Mouse (Mus musculus): ENCODE measurements around the gene Gm9508. TPM values are rescaled to one million over a fixed set of nuclear protein-coding genes. Genes with fewer than 3 reads are reported as not detected.
A peak's percentile ranks its signal among the peaks of the same experiment; 100 is the strongest.

The Gm9508 gene
- polyA plus RNA-seq, 1 experiment from 2014 or later: not detected

DNA sequence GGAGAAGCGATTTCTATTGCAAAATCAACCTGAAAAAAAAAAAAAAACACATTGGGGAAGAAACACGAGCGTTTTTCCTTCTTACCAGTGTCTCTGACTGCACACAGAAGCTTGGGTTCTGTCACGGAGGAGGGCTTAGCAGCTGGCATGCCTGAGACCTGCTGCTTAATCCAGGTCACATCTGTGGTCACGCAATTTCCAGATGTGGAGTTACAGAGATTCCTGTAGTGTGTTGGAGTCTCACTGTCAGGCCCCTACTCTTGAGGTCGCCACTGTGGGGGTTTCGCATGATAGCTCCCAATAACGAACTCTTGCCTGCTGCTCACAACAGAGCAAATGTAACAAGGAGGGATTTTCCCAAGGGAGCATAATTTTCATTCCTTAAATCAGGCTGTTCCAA, 12.9 kb downstream of the Gm9508 start:
- no peaks in the 10 kb centered on the region for H3K9me3 ChIP-seq (ENCODE audit: control insufficient read depth, low read depth, low read length)
- peaks cover 11% of the 10 kb centered on the region; the same call in 1 of the 2 replicates for H3K27me3 ChIP-seq (ENCODE audit: control insufficient read depth, insufficient read depth, low read length)
- H3K9ac ChIP-seq (replicated peaks; ENCODE audit: low read depth, low read length): no peak overlapping the region
- no peak overlapping the region for H3K4me2 ChIP-seq (replicated peaks; ENCODE audit: low read depth, low read length)
- H3K27ac ChIP-seq (ENCODE audit: low read length): no peak overlapping the region
- 0 out of 2 replicates have a peak, but pooled peaks cover 4% of the 10 kb centered on the region for H3K4me1 ChIP-seq (ENCODE audit: control insufficient read depth, insufficient read depth, low read length)
- H3K36me3 ChIP-seq (ENCODE audit: control insufficient read depth, insufficient read depth, low read length): no peaks in the 10 kb centered on the region
- no peak for ATAC-seq (ENCODE audit: insufficient number of reproducible peaks, insufficient read depth, low FRiP score, low read depth)
- H3K4me3 ChIP-seq (ENCODE audit: low read depth, low read length): no peak overlapping the region
- WGBS: 32% methylated on average over 8 of the region's 8 CpGs

DNA sequence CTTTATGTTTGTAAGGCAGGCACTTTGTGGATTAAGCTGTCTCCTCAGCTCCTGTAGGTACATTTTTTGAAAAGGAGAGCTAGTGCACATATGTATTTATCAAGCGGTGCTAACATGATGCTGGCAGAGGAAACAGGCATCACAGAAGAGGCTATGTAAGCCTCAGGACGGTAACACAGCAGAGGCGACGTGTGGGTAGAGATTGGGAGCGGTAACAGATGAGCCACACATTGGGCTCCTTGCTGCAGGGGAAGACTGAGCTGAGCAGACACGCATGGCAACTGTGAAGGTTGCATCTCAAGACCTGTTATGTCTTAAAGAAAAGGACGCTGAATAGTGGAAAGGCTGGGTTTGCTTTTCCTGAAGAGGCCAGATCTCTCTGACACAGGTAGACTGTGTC, 14.0 kb downstream of the Gm9508 start:
- ATAC-seq (ENCODE audit: insufficient number of reproducible peaks, insufficient read depth, low FRiP score, low read depth): no peak
- Histone ChIP-seq H3K4me3 (ENCODE audit: low read depth, low read length) (no peak overlapping the region), H3K36me3 (ENCODE audit: control insufficient read depth, insufficient read depth, low read length) (no peaks in the 10 kb centered on the region), H3K27me3 (ENCODE audit: control insufficient read depth, insufficient read depth, low read length) (peaks cover 15% of the 10 kb centered on the region), H3K9me3 (ENCODE audit: control insufficient read depth, low read depth, low read length) (no peaks in the 10 kb centered on the region), H3K4me2 (replicated peaks; ENCODE audit: low read depth, low read length) (no peak overlapping the region), H3K9ac (replicated peaks; ENCODE audit: low read depth, low read length) (no peak overlapping the region), H3K27ac (ENCODE audit: low read length) (no peak overlapping the region), H3K4me1 (ENCODE audit: control insufficient read depth, insufficient read depth, low read length) (0 out of 2 replicates have a peak, but pooled peaks cover 4% of the 10 kb centered on the region)
- WGBS: 77% methylated on average over 7 of the region's 7 CpGs

DNA sequence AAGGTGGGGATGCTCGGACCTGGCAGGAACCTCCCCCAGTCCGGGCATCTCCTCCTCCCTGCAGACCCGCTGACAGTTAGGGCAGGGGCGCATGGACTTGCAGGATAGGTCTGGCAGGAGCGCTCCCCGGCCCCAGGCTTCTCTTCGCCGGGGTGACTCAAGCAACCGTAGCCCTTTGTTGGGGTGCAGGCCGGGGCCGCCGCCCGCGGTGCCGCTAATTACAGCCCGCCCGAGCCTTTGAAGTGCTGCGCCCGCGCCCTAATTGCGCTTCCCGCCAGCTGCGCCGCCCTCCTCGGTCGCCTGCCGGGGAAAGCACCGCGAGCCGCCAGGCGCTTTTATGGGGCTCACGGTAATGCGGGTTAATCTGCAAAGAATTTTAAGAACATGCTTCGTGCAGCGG, 19.5 kb downstream of the Gm9508 start:
- Histone ChIP-seq H3K4me1 (ENCODE audit: control insufficient read depth, insufficient read depth, low read length) (peaks cover 7% of the 10 kb centered on the region; the same call in 1 of the 2 replicates), H3K27ac (ENCODE audit: low read length) (no peak overlapping the region), H3K36me3 (ENCODE audit: control insufficient read depth, insufficient read depth, low read length) (no peaks in the 10 kb centered on the region), H3K9ac (replicated peaks; ENCODE audit: low read depth, low read length) (no peak overlapping the region), H3K4me3 (ENCODE audit: low read depth, low read length) (peak overlapping the region; percentile 25), H3K27me3 (ENCODE audit: control insufficient read depth, insufficient read depth, low read length) (peaks cover 26% of the 10 kb centered on the region), H3K4me2 (replicated peaks; ENCODE audit: low read depth, low read length) (peak overlapping the region; percentile 56), H3K9me3 (ENCODE audit: control insufficient read depth, low read depth, low read length) (no peaks in the 10 kb centered on the region)
- WGBS: under 1% methylated on average over 35 of the region's 35 CpGs
- no peak for ATAC-seq (ENCODE audit: insufficient number of reproducible peaks, insufficient read depth, low FRiP score, low read depth)

DNA sequence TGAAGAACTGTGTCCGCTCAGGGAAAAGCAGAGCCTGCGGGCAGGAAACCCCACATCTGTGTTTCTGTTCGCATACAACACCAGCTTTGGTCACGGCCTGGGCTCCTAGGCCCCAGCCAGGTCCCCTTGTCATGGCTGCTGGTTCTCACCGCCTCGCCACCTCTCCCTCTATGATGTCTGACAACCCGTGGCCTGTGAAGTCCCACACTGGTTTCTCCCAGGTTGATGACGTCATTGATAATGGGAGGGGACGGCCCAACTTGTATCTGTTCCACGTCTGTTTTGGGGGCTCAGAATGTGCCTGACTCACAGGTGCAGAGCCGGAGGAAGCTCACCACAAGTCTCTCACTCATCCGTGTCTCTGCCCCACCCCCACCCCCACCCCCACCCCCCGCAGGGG, 23.3 kb downstream of the Gm9508 start:
- Histone ChIP-seq H3K27ac (ENCODE audit: low read length) (no peak overlapping the region), H3K4me1 (ENCODE audit: control insufficient read depth, insufficient read depth, low read length) (peaks cover 7% of the 10 kb centered on the region; the same call in 1 of the 2 replicates), H3K4me2 (replicated peaks; ENCODE audit: low read depth, low read length) (no peak overlapping the region), H3K9me3 (ENCODE audit: control insufficient read depth, low read depth, low read length) (no peaks in the 10 kb centered on the region), H3K9ac (replicated peaks; ENCODE audit: low read depth, low read length) (no peak overlapping the region), H3K36me3 (ENCODE audit: control insufficient read depth, insufficient read depth, low read length) (no peaks in the 10 kb centered on the region), H3K4me3 (ENCODE audit: low read depth, low read length) (no peak overlapping the region), H3K27me3 (ENCODE audit: control insufficient read depth, insufficient read depth, low read length) (peaks cover 26% of the 10 kb centered on the region)
- no peak for ATAC-seq (ENCODE audit: insufficient number of reproducible peaks, insufficient read depth, low FRiP score, low read depth)
- WGBS: 61% methylated on average over 13 of the region's 13 CpGs

DNA sequence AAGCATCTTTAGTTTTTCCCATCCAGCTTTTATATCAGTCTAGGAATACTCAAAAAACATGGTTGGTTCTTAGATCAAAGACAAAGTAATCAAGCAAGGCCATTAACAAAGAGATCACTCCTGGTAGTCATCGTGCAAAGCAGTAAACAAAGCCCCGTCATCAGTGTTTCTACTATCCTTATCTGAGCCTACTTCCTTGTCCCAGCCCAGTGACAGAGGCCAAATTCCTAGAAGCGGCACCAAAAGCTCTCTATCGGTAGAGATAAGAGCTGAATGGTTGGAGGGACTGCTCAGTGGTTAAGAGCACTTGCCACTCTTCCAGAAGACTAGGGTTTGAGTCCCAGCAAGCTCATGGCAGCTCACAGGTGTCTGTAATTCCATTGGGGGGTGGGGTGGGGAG, 25.5 kb downstream of the Gm9508 start:
- Histone ChIP-seq H3K27ac (ENCODE audit: low read length) (no peak overlapping the region), H3K4me1 (ENCODE audit: control insufficient read depth, insufficient read depth, low read length) (no peaks in the 10 kb centered on the region), H3K9me3 (ENCODE audit: control insufficient read depth, low read depth, low read length) (no peaks in the 10 kb centered on the region), H3K27me3 (ENCODE audit: control insufficient read depth, insufficient read depth, low read length) (peaks cover 7% of the 10 kb centered on the region; the same call in 1 of the 2 replicates), H3K36me3 (ENCODE audit: control insufficient read depth, insufficient read depth, low read length) (no peaks in the 10 kb centered on the region), H3K4me2 (replicated peaks; ENCODE audit: low read depth, low read length) (no peak overlapping the region), H3K4me3 (ENCODE audit: low read depth, low read length) (no peak overlapping the region), H3K9ac (replicated peaks; ENCODE audit: low read depth, low read length) (no peak overlapping the region)
- WGBS: 39% methylated on average over 4 of the region's 4 CpGs
- ATAC-seq (ENCODE audit: insufficient number of reproducible peaks, insufficient read depth, low FRiP score, low read depth): no peak

DNA sequence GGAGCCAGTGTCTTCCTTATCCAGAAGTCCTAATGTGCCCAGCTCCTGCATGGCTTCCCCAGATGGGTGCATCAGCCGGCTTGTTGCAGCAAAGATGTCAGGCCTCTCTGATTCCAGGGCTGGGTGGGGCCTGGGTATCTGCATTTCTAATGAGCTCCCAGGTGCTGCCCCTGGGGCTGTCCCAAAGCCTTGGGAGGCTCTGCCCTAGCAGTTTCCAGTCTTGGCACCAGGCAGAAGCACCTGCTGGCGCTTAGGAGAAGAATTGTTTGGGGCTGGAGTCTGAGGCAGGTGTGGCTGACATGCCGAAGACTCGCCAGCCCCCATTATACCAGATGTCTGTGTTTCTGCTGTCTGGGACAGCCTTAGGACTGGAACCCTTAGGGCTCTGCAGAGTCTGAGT, 26.3 kb downstream of the Gm9508 start:
- Histone ChIP-seq H3K27me3 (ENCODE audit: control insufficient read depth, insufficient read depth, low read length) (peaks cover 3% of the 10 kb centered on the region; the same call in 1 of the 2 replicates), H3K27ac (ENCODE audit: low read length) (no peak overlapping the region), H3K9me3 (ENCODE audit: control insufficient read depth, low read depth, low read length) (no peaks in the 10 kb centered on the region), H3K4me3 (ENCODE audit: low read depth, low read length) (no peak overlapping the region), H3K9ac (replicated peaks; ENCODE audit: low read depth, low read length) (no peak overlapping the region), H3K36me3 (ENCODE audit: control insufficient read depth, insufficient read depth, low read length) (no peaks in the 10 kb centered on the region), H3K4me2 (replicated peaks; ENCODE audit: low read depth, low read length) (no peak overlapping the region), H3K4me1 (ENCODE audit: control insufficient read depth, insufficient read depth, low read length) (no peaks in the 10 kb centered on the region)
- 78% methylated on average over 4 of the region's 4 CpGs for WGBS
- ATAC-seq (ENCODE audit: insufficient number of reproducible peaks, insufficient read depth, low FRiP score, low read depth): no peak

DNA sequence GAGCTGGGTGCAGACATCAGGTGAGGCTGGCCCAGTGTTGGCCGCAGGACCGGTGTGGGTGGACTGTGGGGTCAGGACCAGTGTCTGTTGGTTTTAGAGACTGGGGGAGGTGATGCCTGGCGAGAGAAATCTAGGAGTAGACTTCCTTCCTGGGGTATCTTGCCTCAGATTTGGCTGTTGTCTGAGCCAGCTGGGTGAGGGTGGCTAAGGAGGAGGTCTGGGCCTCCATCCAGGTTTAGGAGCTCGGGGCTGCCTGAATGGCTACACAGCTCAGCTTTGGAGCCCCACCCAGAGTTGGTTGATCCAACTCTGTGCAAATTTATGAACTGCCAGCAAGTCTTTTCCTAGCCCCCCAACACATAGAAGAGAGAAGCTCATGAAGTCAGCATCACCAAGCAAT, 29.6 kb downstream of the Gm9508 start:
- H3K9ac ChIP-seq (replicated peaks; ENCODE audit: low read depth, low read length): no peak overlapping the region
- 75% methylated on average over 4 of the region's 4 CpGs for WGBS
- H3K4me2 ChIP-seq (replicated peaks; ENCODE audit: low read depth, low read length): no peak overlapping the region
- no peak overlapping the region for H3K4me3 ChIP-seq (ENCODE audit: low read depth, low read length)
- H3K36me3 ChIP-seq (ENCODE audit: control insufficient read depth, insufficient read depth, low read length): no peaks in the 10 kb centered on the region
- H3K4me1 ChIP-seq (ENCODE audit: control insufficient read depth, insufficient read depth, low read length): no peaks in the 10 kb centered on the region
- no peak overlapping the region for H3K27ac ChIP-seq (ENCODE audit: low read length)
- ATAC-seq (ENCODE audit: insufficient number of reproducible peaks, insufficient read depth, low FRiP score, low read depth): no peak
- no peaks in the 10 kb centered on the region for H3K27me3 ChIP-seq (ENCODE audit: control insufficient read depth, insufficient read depth, low read length)
- no peaks in the 10 kb centered on the region for H3K9me3 ChIP-seq (ENCODE audit: control insufficient read depth, low read depth, low read length)

DNA sequence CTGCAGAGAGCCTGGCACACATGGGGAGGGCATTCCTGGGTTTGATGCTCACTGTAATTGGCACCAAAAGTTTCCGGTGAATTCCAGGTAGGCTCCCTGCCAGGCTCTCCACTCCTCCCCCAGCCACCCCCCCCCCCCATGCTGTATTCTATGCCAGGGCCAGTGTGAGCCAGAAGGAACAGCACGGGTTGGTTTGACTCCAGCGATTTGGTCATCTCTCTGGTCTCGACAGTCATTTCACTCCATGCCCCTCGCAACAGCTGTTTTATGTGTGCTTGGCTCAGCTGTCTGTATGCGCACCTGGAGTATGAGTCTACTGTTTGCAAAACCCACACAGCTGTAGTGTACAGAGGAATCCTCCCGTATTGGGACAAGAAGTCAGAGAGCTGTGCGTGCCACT, 30.7 kb downstream of the Gm9508 start:
- H3K4me1 ChIP-seq (ENCODE audit: control insufficient read depth, insufficient read depth, low read length): no peaks in the 10 kb centered on the region
- ATAC-seq (ENCODE audit: insufficient number of reproducible peaks, insufficient read depth, low FRiP score, low read depth): no peak
- WGBS: 51% methylated on average over 8 of the region's 8 CpGs
- H3K27ac ChIP-seq (ENCODE audit: low read length): no peak overlapping the region
- no peaks in the 10 kb centered on the region for H3K27me3 ChIP-seq (ENCODE audit: control insufficient read depth, insufficient read depth, low read length)
- no peak overlapping the region for H3K4me2 ChIP-seq (replicated peaks; ENCODE audit: low read depth, low read length)
- no peaks in the 10 kb centered on the region for H3K9me3 ChIP-seq (ENCODE audit: control insufficient read depth, low read depth, low read length)
- H3K4me3 ChIP-seq (ENCODE audit: low read depth, low read length): no peak overlapping the region
- H3K9ac ChIP-seq (replicated peaks; ENCODE audit: low read depth, low read length): no peak overlapping the region
- H3K36me3 ChIP-seq (ENCODE audit: control insufficient read depth, insufficient read depth, low read length): no peaks in the 10 kb centered on the region

DNA sequence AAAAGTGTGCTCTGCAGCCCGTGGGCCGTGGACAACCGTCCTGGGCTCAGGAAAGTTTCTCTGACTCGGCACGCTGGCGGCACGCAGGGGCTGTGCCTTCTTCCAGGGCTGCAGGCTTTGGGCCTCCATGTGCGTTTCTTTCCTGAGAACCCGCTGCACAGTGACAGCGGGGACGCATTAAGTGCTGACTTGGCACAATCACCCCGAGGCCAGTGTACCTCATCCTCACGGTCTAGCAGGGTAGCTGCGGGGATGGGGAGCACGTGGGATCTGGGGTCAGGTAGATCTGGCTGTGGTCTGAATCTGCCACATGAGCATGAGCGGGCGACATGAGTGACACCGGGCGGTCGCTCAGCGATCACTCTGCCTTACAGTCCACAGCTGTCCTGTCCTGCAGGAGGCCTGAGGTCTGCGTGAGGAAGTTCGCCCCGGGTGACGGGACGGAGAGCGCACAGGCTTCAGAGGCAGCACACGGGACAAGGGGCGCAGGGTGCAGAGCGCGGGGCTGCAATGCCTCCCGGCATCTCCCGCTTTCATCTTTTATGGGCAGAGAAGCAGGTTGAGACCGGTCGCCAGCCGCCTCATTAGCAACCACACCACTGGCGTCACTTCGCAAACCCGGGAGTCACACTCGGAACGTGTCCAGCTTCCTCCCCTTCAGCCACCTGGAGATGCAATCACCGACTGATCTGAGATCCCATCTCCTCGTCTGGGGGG, 32.9 kb downstream of the Gm9508 start:
- Histone ChIP-seq H3K9ac (replicated peaks; ENCODE audit: low read depth, low read length) (no peak overlapping the region), H3K27ac (ENCODE audit: low read length) (no peak overlapping the region), H3K36me3 (ENCODE audit: control insufficient read depth, insufficient read depth, low read length) (no peaks in the 10 kb centered on the region), H3K27me3 (ENCODE audit: control insufficient read depth, insufficient read depth, low read length) (no peaks in the 10 kb centered on the region), H3K4me1 (ENCODE audit: control insufficient read depth, insufficient read depth, low read length) (no peaks in the 10 kb centered on the region), H3K9me3 (ENCODE audit: control insufficient read depth, low read depth, low read length) (no peaks in the 10 kb centered on the region), H3K4me3 (ENCODE audit: low read depth, low read length) (no peak overlapping the region), H3K4me2 (replicated peaks; ENCODE audit: low read depth, low read length) (no peak overlapping the region)
- ATAC-seq (ENCODE audit: insufficient number of reproducible peaks, insufficient read depth, low FRiP score, low read depth): no peak
- 41% methylated on average over 43 of the region's 43 CpGs for WGBS

Data from stomach, embryonic 14.5 days (tissue).